Mouse (Mus musculus) heart, embryonic 12.5 days (tissue): ENCODE results near the gene Olfr577. TPM values are rescaled to one million over a fixed set of nuclear protein-coding genes. Genes with fewer than 3 reads are reported as not detected.

Source experiments
- polyA plus RNA-seq: library from polyadenylated mRNA; unstranded; fragments of >200 nt; fragmentation: Nextera tagmentation; extraction: Ambion mirVana; gene quantifications from 2 replicates; pipeline ENCODE4 v1.2.1, GENCODE M21; 2016

The Olfr577 gene
- polyA plus RNA-seq, 1 experiment from 2014 or later = not detected

Other genes starting within 250 kb of the Olfr577 start
- not detected in 2 replicates for gene Olfr559, start 248.5 kb downstream of the Olfr577 start, polyA plus RNA-seq
- gene Olfr560, start 216.6 kb downstream of the Olfr577 start, polyA plus RNA-seq = not detected in 2 replicates
- gene Olfr78, start 216.5 kb downstream of the Olfr577 start, polyA plus RNA-seq = not detected in 2 replicates
- not detected in 2 replicates for gene Olfr561, start 204.7 kb downstream of the Olfr577 start, polyA plus RNA-seq
- not detected in 2 replicates for gene Olfr564, start 172.5 kb downstream of the Olfr577 start, polyA plus RNA-seq
- not detected in 2 replicates for gene Olfr566, start 117.2 kb downstream of the Olfr577 start, polyA plus RNA-seq
- not detected in 2 replicates for gene Olfr568, start 98.8 kb downstream of the Olfr577 start, polyA plus RNA-seq
- not detected in 2 replicates for gene Olfr569, start 85.1 kb downstream of the Olfr577 start, polyA plus RNA-seq
- gene Olfr570, start 81.4 kb downstream of the Olfr577 start, polyA plus RNA-seq = not detected in 2 replicates
- not detected in 2 replicates for gene Olfr571, start 58.4 kb downstream of the Olfr577 start, polyA plus RNA-seq
- gene Olfr572, start 51.5 kb downstream of the Olfr577 start, polyA plus RNA-seq = not detected in 2 replicates
- not detected in 2 replicates for gene Olfr573-ps1, start 33.4 kb downstream of the Olfr577 start, polyA plus RNA-seq
- gene Olfr574, start 27.5 kb downstream of the Olfr577 start, polyA plus RNA-seq = not detected in 2 replicates
- not detected in 2 replicates for gene Olfr575, start 17.2 kb downstream of the Olfr577 start, polyA plus RNA-seq
- gene Olfr576, start 13.3 kb downstream of the Olfr577 start, polyA plus RNA-seq = not detected in 2 replicates
- not detected in 2 replicates for gene Olfr578, start 13.4 kb upstream of the Olfr577 start, polyA plus RNA-seq
- not detected in 2 replicates for gene Olfr582, start 62.1 kb upstream of the Olfr577 start, polyA plus RNA-seq
- not detected in 2 replicates for gene Olfr583, start 75.4 kb upstream of the Olfr577 start, polyA plus RNA-seq
- gene Olfr584, start 105.9 kb upstream of the Olfr577 start, polyA plus RNA-seq = not detected in 2 replicates
- not detected in 2 replicates for gene Olfr585, start 121.8 kb upstream of the Olfr577 start, polyA plus RNA-seq
- not detected in 2 replicates for gene Olfr586, start 149.7 kb upstream of the Olfr577 start, polyA plus RNA-seq
- not detected in 2 replicates for gene Olfr588-ps1, start 164.9 kb upstream of the Olfr577 start, polyA plus RNA-seq
- not detected in 2 replicates for gene Olfr589, start 180.4 kb upstream of the Olfr577 start, polyA plus RNA-seq
- not detected in 2 replicates for gene Olfr591, start 202.4 kb upstream of the Olfr577 start, polyA plus RNA-seq
- not detected in 2 replicates for gene Olfr592, start 208.9 kb upstream of the Olfr577 start, polyA plus RNA-seq
- gene Olfr593, start 235.9 kb upstream of the Olfr577 start, polyA plus RNA-seq = not detected in 2 replicates
- gene Olfr594, start 241.1 kb upstream of the Olfr577 start, polyA plus RNA-seq = not detected in 2 replicates